Mouse (Mus musculus): ENCODE measurements around the gene Gm10424.
"Not testable (repeated sequence)": the region's sequence is repeated elsewhere in the genome, so short reads cannot be mapped to it uniquely, and the experiment has no call there.

Gm10424 gene

DNA sequence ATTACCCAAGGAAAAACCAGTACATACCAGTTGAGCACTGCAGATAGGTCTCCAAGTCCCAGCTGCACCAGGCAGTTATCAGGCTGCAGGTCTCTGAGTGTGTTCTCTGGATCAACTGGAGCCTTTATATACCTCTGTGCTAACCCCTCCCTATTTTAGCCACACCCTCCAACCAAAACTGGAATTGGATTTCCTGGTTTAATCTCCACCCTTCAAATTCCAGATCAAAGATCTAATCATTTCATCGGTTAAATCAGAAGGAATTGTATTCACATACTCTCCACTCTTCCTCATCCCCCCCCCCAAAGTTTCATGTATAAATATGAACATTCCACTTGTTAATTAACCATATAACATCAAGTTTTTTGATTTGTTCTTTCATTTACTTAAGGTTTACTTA is at the start of gene Gm10424:
Gm10424 (minus strand) TSS at position 101 of the 400 bp plus-strand sequence.
- not testable (repeated sequence) for ATAC-seq (ENCODE audit: insufficient number of reproducible peaks, low FRiP score, low TSS enrichment)

DNA sequence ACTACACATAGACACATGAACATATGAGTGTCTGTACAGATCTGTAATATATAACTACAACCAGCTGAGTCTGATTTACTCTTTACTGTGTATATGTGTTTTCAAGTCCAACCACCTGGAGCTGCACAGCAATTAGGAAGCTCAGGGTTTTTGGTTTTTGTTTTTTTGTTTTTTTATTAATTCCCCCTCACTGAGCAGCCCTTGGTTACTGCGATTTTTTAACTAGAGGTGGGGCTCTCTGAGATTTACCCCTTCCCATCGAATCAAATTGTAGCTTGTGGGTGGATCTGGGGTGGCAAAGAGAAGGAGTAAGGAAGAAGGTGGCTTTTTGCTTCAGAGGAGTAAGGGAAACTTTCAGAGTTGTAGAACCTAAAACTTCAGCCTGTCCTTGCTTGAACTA is 33.0 kb upstream of the Gm10424 start, which contains the start of gene Gm3259:
Gm3259 (plus strand) TSS at position 301 of the 400 bp plus-strand sequence.
- not testable (repeated sequence) for ATAC-seq (ENCODE audit: insufficient number of reproducible peaks, low FRiP score, low TSS enrichment)
